Mouse (Mus musculus): Measurements from ENCODE around the gene Spon1.

GRCm38 (mm10) chr7:114074133-114074532 lies 308.3 kb downstream of the Spon1 start:
- TF ChIP-seq CTCF (IDR thresholded peaks at IDR 0.05; ENCODE audit: borderline replicate concordance, insufficient read depth, low read depth, low read length) (no peak), POLR2A (IDR thresholded peaks at IDR 0.05; ENCODE audit: borderline replicate concordance, insufficient read depth, low read length) (no peak)

Data from cerebellum, adult 2 months (tissue).